12 mouse cellular contexts compared by ENCODE assay signal in the genomic region with DNA sequence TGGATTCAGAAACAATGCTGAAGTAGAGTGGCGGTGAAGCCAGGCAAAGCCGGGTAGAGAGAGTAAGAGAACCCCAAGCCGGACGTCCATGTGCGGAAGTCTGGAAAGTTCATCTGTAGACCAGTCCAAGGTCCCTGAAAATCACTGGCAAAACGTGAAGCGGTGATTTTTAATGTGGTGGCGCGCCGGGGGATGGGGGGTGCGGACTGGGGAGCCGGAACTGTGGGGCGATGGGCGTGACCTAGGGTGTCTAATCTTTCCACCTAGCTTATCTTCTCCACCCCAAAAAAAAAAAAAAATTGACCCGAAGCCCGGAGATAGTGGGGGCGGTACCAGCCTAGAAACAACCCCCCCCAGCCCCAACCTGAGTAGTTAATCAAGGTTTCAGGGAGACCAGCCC. TPM values are rescaled to one million over a fixed set of nuclear protein-coding genes. Genes with fewer than 3 reads are reported as not detected.
DNase-seq lines count a peak whose midpoint lies in the region; ATAC-seq and TF ChIP-seq lines count a peak whose summit lies in the region.
"Had no signal": no experiment of that assay in that cellular context is flagged by ENCODE, and none has a peak within 500 bp of the region (broad histone marks: within the 10 kb centered on the region; RNA-seq: fewer than 3 reads in every experiment).

No protein-coding gene starts in this region.

- DNase-seq in embryo, embryonic 11 days: peak; percentile 48
- DNase-seq in embryo, embryonic 9.5 days (ENCODE audit: extremely low spot score): no peak
- DNase-seq in brain, embryonic 14.5 days (ENCODE audit: low read depth): peak; percentile 35
- DNase-seq in adipocyte (ENCODE audit: low spot score): no peak
- DNase-seq in T-cell, adult 2 months (ENCODE audit: low spot score): no peak
- DNase-seq: gastrocnemius, adult 2 months; lung, embryonic 14.5 days had no signal

- 3% methylated on average over 17 of the region's 17 CpGs for WGBS in hindbrain, embryonic 15.5 days
- WGBS in midbrain, embryonic 16.5 days: 1% methylated on average over 17 of the region's 17 CpGs

- peak overlapping the region; percentile 60 for H3K9ac ChIP-seq in hindbrain, embryonic 15.5 days
- H3K9ac ChIP-seq in midbrain, embryonic 16.5 days (ENCODE audit: low read depth, low read length): peak overlapping the region; percentile 72
- H3K9ac ChIP-seq: kidney, embryonic 15.5 days; lung, embryonic 14.5 days had no signal

- peak overlapping the region; percentile 69 for H3K4me2 ChIP-seq in hindbrain, embryonic 15.5 days
- H3K4me2 ChIP-seq in midbrain, embryonic 16.5 days (ENCODE audit: low read length): peak overlapping the region; percentile 52
- H3K4me2 ChIP-seq: kidney, embryonic 15.5 days; lung, embryonic 14.5 days had no signal

- no peaks in the 10 kb centered on the region for H3K9me3 ChIP-seq in hindbrain, embryonic 15.5 days
- H3K9me3 ChIP-seq in midbrain, embryonic 16.5 days (replicated peaks; ENCODE audit: control insufficient read depth, low read length, poor library complexity, severe bottlenecking): no peaks in the 10 kb centered on the region
- H3K9me3 ChIP-seq: kidney, embryonic 15.5 days had no signal

- TF ChIP-seq CTCF in brain, embryonic 14.5 days (IDR thresholded peaks at IDR 0.05; ENCODE audit: borderline replicate concordance, extremely low read depth, insufficient read depth, insufficient read length): no peak

- H3K27ac ChIP-seq in hindbrain, embryonic 15.5 days (replicated peaks): peak overlapping the region; percentile 85
- peak overlapping the region; percentile 89 for H3K27ac ChIP-seq in midbrain, embryonic 16.5 days (ENCODE audit: low read length)
- H3K27ac ChIP-seq: gastrocnemius, adult 2 months; kidney, embryonic 15.5 days had no signal

- H3K4me1 ChIP-seq in hindbrain, embryonic 15.5 days (replicated peaks): peaks cover 38% of the 10 kb centered on the region
- H3K4me1 ChIP-seq in midbrain, embryonic 16.5 days (ENCODE audit: control insufficient read depth, insufficient read depth, low read length): peaks cover 18% of the 10 kb centered on the region

- H3K36me3 ChIP-seq in hindbrain, embryonic 15.5 days: no peaks in the 10 kb centered on the region
- no peaks in the 10 kb centered on the region for H3K36me3 ChIP-seq in midbrain, embryonic 16.5 days (ENCODE audit: control insufficient read depth, insufficient read depth, low read length)
- H3K36me3 ChIP-seq: kidney, embryonic 15.5 days had no signal

- no peak for TF ChIP-seq POLR2A in brain, embryonic 14.5 days (IDR thresholded peaks at IDR 0.05; ENCODE audit: borderline replicate concordance, extremely low read depth, insufficient read depth, insufficient read length, poor library complexity, severe bottlenecking)

- no peak for ATAC-seq in hindbrain, embryonic 15.5 days (ENCODE audit: low FRiP score, low read depth)
- ATAC-seq in midbrain, embryonic 16.5 days: no peak
- ATAC-seq in activated CD4-positive, CD25-positive, alpha-beta regulatory T cell, adult 4 months: no peak

- H3K27me3 ChIP-seq in hindbrain, embryonic 15.5 days: peaks cover 45% of the 10 kb centered on the region
- H3K27me3 ChIP-seq in midbrain, embryonic 16.5 days (ENCODE audit: control insufficient read depth, insufficient read depth, low read depth, low read length): peaks cover 10% of the 10 kb centered on the region

- peak overlapping the region; percentile 48 for H3K4me3 ChIP-seq in hindbrain, embryonic 15.5 days
- peak overlapping the region; percentile 57 for H3K4me3 ChIP-seq in midbrain, embryonic 16.5 days (ENCODE audit: low read depth, low read length)
- H3K4me3 ChIP-seq: myocyte had no signal

RNA-seq across cellular contexts. Expression of gene Lhx5, which starts 6.0 kb away (rescaled TPM):
- polyA plus RNA-seq in brain, embryonic 14.5 days (2012; rRNA removed): 9.3 and 30.0 TPM in 2 replicates
- polyA plus RNA-seq in hindbrain, embryonic 15.5 days (2015; fragmentation: Nextera tagmentation; extraction: Ambion mirVana): 26.3 and 31.4 TPM in 2 replicates
- polyA plus RNA-seq in midbrain, embryonic 16.5 days (2015; fragmentation: Nextera tagmentation; extraction: Ambion mirVana): 22.5 and 23.2 TPM in 2 replicates
- polyA plus RNA-seq in activated CD4-positive, CD25-positive, alpha-beta regulatory T cell, adult 4 months (2017; shearing (Covaris generic)): not detected
- polyA plus RNA-seq: kidney, embryonic 15.5 days; lung, embryonic 14.5 days; myocyte had no signal

RNA-seq across cellular contexts. Expression of gene Sdsl, which starts 35.1 kb away (rescaled TPM):
- 8.6 and 8.9 TPM in 2 replicates for polyA plus RNA-seq in brain, embryonic 14.5 days (2012; rRNA removed)
- polyA plus RNA-seq in hindbrain, embryonic 15.5 days (2015; fragmentation: Nextera tagmentation; extraction: Ambion mirVana): 6.5 and 6.9 TPM in 2 replicates
- polyA plus RNA-seq in midbrain, embryonic 16.5 days (2015; fragmentation: Nextera tagmentation; extraction: Ambion mirVana): 5.1 and 5.6 TPM in 2 replicates
- not detected for polyA plus RNA-seq in activated CD4-positive, CD25-positive, alpha-beta regulatory T cell, adult 4 months (2017; shearing (Covaris generic))

RNA-seq across cellular contexts. Expression of gene Sds, which starts 38.8 kb away (rescaled TPM):
- polyA plus RNA-seq in brain, embryonic 14.5 days (2012; rRNA removed): not detected in 2 replicates
- not detected in 2 replicates for polyA plus RNA-seq in hindbrain, embryonic 15.5 days (2015; fragmentation: Nextera tagmentation; extraction: Ambion mirVana)
- polyA plus RNA-seq in midbrain, embryonic 16.5 days (2015; fragmentation: Nextera tagmentation; extraction: Ambion mirVana): 0.36 TPM in 1 of 2 replicates, not detected in the other
- not detected for polyA plus RNA-seq in activated CD4-positive, CD25-positive, alpha-beta regulatory T cell, adult 4 months (2017; shearing (Covaris generic))
- polyA plus RNA-seq: kidney, embryonic 15.5 days; lung, embryonic 14.5 days; myocyte had no signal

Comparison
In these comparisons a context has a peak if more than half of its experiments do, and no peak if none do; other contexts are left out.
1. DNase-seq: peak in embryo, embryonic 11 days (single experiment) and brain, embryonic 14.5 days (single experiment); none in embryo, embryonic 9.5 days (single experiment), adipocyte (single experiment) and T-cell, adult 2 months (single experiment).
2. RNA of gene Lhx5, which starts 6.0 kb away (polyA plus RNA-seq): 26.3 to 31.4 TPM in hindbrain, embryonic 15.5 days, 9.3 to 30.0 TPM in brain, embryonic 14.5 days and 22.5 to 23.2 TPM in midbrain, embryonic 16.5 days; not detected in activated CD4-positive, CD25-positive, alpha-beta regulatory T cell, adult 4 months; every median in the first group is over 10 times any median in the second.